Mouse (Mus musculus): ENCODE measurements at regions not wholly inside any gene's neighbourhood (a gene's known extent, or its start where the extent isn't known, plus 50 kb on each side); places are given as distances from the start of the nearest gene placed in this dataset.

DNA sequence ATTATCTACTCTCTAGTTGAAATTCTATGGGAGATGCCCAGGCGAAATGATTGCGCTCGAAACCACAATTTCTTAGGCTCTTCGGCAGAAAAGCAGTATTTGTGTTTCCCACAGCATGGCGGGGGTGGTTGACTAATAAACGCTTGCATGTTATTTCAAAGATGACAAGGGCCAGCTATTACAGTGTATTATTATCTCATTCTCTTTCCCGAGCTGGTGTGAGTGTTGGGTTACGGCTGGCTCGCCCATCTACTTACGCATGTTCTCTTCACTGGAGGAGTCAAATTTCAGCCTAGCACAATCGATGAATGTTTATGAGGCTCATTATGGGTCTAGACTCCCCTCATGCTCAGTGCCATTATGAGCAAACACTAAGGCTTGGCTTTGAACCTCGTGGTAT, 51.2 kb upstream of the Tmem26 start:
- Histone ChIP-seq H3K27ac (no peak overlapping the region), H3K9me3 (no peaks in the 10 kb centered on the region), H3K36me3 (no peaks in the 10 kb centered on the region), H3K4me3 (no peak overlapping the region), H3K4me1 (no peaks in the 10 kb centered on the region), H3K27me3 (no peaks in the 10 kb centered on the region), H3K9ac (no peak overlapping the region), H3K4me2 (no peak overlapping the region)
- 39% methylated on average over 12 of the region's 12 CpGs for WGBS
- ATAC-seq (ENCODE audit: insufficient number of reproducible peaks, low FRiP score, low TSS enrichment, low read depth), result no peak

DNA sequence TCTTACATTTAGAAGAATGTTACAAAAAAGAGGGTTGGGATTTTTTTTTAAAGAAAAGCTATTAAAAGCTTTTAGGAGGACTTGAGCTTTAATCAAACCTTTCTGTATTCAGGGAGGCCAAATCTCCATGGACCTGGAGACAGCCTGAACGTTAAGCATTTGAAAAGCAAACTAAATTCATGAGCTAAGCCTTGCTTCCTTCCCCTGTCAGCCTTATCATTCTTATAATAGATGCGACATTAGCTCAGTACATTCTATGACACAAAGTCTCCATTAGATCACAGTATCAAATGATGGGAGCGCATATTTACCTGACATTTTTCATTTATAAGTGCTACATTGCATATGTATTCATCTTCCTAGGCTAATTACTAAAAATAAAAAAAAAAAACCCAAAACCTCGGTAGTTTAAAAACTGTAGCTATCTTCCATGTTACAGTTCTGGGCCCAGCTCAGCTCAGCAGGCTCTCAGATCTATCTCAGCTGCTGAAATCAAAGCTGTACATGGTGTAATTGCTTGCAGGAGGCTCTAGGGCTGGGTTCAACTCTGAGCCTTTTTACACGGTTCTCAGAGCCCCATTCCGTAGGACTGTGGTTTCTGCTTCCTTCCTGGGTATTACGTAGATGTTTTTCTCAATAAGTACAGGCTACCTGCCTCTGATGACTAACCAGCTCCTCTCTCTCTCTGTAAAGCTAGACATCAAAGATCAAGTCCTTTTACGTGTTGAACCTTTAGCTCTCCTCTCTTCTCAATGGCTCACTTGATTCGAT, 50.2 kb upstream of the Tmem26 start:
- Histone ChIP-seq H3K9ac (no peak overlapping the region), H3K4me1 (no peaks in the 10 kb centered on the region), H3K4me2 (no peak overlapping the region), H3K4me3 (no peak overlapping the region), H3K36me3 (no peaks in the 10 kb centered on the region), H3K27me3 (no peaks in the 10 kb centered on the region), H3K27ac (no peak overlapping the region), H3K9me3 (no peaks in the 10 kb centered on the region)
- ATAC-seq (ENCODE audit: insufficient number of reproducible peaks, low FRiP score, low TSS enrichment, low read depth), result no peak
- 59% methylated on average over 9 of the region's 9 CpGs for WGBS
